Mouse (Mus musculus): Measurements from ENCODE around the gene Gm3625.

Gm3625 gene

DNA sequence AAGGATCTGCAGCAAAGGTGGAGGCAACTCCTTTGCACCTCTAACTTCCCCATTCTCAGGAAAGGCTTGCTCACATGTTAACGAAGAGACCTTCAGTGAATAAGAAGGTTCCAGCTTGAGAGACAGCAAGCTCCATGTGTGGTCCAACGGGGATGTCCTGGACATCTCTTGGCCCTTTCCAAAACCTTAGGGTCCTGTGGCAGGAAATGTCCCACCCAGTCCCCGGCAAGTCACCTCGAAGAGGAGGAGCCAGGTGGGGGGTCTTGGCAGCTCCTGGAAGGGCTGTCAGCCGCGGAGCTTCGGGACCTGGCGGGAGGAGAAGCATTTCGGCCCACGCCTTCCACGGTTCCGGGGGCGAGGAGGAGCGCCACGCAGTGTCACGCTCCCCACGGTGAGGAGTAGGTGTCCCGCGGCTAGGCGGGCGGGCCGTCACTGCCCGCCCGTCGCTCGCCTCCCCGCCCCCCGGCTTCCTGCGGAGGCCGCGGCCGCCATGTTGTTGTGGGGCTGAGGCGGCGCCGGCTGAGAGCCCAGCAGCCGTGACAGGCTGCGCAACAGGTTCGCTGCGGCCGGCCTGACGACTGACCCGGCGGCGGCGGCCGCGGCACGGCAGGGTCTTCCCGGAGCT is at the start of gene Gm3625, which contains the start of gene Itsn2:
Gm3625 (minus strand) TSS at position 387 of the 625 bp plus-strand sequence.
Itsn2 (plus strand) TSS at position 98 of the 625 bp plus-strand sequence.
- DNase-seq (ENCODE audit: low read depth, low spot score), result peak; percentile 66

DNA sequence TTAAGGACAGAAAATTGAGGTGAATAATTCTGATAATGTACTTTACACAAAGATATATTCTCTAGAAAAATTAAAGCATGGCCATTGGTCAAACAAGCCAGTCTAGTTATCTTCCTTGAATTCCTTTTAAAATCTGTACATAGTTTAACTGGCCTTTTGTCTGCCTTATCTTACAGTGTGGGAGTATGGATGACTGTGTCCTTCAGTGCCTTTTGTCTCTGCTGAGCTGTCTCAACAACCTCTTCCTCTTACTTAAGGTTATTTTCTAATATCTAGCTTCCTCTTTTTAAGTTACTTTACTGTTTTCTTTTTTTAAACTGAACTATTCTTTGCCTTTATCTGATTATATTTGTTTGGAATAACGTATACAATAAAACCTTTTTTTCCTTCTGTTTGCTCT is 48.0 kb upstream of the Gm3625 start:
- no peak for DNase-seq (ENCODE audit: low read depth, low spot score)

DNA sequence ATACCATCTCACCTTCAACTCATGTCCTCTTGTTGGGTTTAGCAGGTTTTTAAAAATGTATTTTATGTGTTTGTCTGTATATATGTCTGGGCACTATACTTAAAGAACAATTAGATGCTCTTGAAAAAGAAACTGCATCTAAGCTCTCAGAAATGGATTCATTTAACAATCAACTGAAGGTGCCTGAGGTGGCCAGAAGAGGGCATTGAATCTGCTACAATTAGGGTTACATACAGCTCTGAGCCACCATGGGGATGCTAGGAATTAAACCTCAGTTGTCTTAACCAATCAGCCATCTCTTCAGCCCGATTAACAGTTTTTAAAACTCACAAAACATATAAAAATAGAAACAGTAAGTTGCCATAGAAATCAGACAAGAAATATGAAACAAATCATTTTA is 45.7 kb upstream of the Gm3625 start:
- no peak for DNase-seq (ENCODE audit: low read depth, low spot score)

DNA sequence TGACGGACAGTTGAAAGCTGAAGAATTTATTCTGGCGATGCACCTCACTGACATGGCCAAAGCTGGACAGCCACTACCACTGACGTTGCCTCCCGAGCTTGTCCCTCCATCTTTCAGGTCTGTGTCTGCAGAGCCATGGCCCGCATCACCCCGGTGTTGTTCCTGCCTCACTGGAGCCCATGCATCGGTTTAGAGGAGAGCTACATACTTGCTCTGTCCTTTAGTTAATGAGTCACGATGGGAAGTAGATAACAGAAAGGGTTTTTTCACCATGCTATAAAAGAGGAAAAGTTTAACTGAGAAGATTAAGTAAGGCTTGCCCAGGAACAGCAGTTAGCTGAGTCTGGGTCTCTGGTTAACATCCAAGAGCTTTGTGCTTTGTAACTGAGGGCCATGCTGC is 40.2 kb upstream of the Gm3625 start:
- DNase-seq (ENCODE audit: low read depth, low spot score), result no peak

DNA sequence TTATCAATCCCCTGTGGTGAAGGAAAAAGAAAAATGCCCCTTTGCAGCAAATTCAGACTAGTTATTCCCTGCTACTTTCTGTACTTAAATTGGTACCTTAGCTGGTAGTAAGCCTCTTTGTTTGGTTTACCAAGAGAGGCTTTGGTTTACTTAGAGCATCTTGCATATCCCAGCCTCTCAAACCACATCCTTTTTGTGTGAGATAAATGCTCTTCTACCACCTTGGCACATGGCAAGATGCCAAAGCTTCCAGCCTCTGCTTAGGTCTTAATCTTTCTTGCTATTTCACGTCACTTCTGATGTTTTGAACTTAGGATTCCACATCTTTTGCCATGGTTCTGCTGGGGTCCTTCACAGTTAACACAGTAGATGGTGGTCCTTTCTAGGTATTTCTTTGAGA is 31.5 kb upstream of the Gm3625 start:
- DNase-seq (ENCODE audit: low read depth, low spot score), result no peak

DNA sequence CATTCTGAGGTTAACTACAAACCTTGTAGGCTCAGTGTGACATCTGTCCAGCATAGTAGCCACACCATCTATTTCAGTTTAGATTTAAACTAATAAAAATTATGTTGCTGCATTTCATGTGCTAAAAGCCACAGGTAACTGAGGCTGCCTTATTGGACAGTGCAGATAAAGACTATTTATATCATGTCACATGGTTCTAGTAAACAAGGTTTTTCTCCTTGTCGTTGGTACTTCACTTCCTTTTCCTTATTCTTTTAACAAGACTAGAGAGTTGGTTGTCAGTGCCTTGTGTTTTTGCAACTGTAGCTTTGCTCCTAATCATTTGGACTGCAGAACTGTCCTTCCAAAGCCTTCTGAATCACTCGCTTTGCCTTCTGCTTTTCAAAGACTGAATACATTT is 22.0 kb upstream of the Gm3625 start:
- DNase-seq (ENCODE audit: low read depth, low spot score), result no peak

DNA sequence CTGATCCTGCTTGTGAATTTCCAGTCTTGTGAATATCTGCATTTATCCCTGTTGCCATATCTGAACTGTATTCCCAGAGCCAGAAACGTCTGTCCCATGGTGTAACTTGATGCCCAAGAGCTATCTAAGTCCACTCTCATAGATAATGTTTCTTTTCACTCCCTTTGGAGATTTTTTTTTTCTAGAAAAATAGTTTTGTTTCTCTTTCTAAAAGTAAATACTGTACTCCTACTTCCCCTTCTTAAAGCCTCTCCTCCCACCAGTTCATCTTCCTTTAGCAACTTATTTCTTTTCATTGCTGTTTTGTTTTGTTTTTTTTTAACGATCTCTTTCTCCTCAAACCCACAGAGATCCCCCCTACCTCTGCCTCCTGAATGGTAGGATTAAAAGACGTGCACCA is 13.9 kb upstream of the Gm3625 start:
- no peak for DNase-seq (ENCODE audit: low read depth, low spot score)

DNA sequence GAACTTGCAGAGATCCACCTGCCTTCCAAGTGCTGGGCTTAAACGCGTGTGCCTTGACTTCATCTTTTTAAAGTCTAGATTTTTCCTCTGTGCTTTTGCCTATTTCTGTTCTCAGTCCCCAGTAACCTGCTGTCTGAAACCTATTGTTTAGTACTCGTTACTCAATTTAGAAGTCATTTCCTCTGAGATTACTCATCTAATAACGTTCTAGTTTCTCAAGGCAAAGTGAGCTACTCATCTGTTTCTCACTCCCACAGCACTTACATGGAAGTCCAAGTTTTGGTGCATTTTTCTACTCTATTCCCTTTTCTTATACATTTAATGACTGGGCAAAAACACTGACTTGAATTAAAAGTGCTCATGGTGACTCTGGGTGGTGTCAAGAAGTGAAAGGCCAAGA is 7.0 kb upstream of the Gm3625 start:
- no peak for DNase-seq (ENCODE audit: low read depth, low spot score)

DNA sequence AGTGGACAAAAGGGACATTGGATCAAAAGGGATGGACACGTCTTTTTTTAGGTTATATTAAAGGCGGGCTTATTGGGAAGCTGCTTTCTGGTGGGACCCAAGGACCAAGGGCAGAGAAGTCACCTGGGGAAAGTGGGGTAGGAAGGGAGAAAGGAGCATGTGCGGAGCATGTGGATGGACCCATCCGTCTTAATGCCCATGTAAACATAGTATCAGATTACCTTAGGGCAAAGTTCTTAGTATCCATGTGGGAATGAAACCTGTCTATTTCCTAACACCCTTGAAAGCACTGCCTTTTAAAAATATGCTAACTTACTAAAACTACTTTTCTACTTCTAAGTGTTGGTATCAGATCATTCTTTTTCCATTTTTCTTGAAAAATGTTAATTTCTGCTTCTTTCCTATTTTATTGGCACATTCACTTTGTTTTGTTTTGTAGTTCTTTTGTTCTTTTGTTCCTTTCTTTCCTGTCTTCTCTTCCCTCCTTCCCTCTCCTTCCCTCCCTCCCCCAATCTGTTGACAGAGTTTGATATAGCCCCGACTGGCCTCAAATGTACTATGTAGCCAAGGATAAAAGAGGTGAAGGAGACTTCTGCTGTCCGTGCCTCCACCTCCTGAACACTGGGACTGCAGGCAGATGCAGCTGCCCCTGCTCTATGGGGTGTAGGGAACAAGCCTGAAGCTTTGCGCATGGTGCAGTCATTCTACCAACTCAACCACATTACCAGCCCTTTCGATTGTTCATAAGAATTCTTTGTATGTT is 6.1 kb upstream of the Gm3625 start:
- DNase-seq (ENCODE audit: low read depth, low spot score), result no peak

DNA sequence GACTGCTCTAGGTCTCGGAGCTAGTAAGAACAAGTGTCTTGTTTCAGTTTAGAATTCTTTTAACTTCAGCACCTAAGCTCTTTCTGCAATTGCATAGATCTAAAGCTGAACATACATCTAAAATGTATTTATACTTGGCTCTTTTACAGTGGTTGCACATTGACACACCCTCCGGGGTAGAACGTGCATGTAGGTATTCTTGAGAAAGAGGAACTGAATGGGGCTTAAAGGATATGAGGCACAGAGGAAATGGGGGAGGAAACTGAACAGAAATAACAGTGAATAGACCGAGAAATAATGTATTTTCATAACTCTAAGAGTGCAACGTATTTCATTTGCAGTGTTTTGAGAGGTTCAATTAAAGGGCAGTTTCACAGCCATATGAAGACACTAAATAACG is 2.3 kb upstream of the Gm3625 start:
- DNase-seq (ENCODE audit: low read depth, low spot score), result no peak

DNA sequence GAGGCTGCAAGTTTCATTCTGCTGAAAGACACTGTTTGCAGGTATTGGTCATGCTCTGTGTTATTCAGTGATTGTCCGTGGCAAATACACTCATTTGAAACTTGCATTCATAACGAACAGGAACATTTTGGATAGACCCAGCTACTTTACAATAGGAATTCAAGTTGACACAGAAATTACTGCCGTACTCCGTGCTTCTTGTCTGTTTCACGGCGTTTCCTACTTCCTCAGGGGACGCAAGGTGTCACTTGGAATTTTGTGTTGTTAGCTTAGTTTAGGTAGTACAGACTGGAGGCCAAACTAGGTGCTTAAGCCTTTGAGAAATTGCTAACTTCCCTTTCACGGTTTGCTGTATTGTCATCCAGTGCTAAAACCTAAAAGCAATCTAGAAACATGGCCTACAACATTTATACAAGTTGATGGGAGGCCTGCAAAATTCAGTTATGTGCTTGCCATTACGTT is 1.2 kb upstream of the Gm3625 start:
- no peak for DNase-seq (ENCODE audit: low read depth, low spot score)

DNA sequence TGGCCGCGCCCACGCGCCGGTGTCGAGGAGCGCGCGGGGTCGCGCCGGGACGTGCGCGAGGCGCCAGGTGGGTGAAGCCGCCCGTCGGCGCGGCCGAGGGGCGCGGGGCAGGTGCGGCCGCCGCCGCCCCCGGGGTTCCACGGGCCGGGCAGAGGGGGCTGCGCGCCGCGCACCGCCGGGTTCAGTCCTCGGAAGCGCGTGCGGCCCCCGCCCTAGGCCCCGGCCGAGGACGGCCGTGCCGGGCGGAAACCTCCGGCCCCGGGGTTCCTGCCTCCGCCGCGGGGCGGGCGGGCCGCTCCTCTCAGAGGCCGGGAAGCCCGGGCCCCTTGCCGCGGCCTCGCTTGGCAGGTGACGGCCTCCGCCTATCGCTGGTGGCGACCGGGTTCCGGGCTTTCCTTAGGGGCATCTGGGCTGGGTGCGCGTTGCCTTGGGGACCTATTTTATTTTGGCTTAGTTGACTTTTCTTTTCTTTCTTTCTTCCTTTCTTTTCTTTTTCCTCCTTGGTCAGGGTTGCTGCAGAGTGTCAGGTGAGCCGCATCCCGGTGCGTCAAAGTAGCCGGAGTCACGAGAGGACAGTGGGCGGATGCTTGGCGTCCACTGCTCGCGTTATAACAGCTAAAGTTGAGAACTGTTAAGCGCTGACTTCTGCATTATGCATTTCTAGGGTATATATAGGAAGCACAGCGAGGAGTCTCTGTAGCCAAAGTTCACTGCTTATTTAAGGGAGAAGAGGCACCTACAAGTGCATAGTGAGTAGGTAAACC is 621 bp upstream of the Gm3625 start:
- DNase-seq (ENCODE audit: low read depth, low spot score), result peak; percentile 22

DNA sequence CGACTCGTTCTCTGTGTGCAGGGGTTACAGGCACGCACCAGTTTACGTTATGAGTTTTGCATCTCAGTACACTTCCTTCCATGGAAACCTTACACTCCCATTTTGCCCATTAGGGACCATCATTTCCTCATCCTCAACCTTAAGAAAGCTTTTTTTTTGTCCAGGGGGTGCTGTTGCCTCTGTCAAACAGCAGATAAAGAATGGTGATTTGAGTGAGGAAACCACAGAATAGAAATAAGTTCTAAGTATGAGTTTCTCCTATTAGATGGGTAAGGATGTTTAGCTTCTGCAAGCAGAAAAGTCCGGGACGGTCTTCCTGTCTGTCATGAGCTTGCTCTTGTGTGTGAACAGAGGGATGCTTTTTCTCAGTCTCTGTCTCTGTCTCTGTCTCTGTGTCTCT is 702 bp downstream of the Gm3625 start:
- no peak for DNase-seq (ENCODE audit: low read depth, low spot score)

DNA sequence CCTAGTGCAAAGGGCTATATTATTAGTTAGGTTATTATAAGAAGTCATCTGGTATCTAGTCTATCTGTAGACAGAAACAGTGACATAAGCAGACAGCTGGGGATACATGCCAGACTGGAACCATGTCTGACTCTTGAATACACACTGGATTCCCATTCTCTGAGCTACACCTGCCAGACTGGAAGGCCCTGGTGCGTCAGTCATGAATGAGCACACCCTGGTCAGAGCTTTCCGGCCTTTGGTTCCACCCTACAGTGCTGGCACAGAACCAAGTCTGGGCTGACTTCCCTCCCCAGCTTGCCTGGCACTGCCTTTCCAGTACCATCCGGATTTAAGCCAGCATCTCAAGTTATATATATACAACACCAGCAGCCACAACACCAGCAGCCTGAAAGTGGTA is 4.1 kb downstream of the Gm3625 start:
- DNase-seq (ENCODE audit: low read depth, low spot score), result no peak

DNA sequence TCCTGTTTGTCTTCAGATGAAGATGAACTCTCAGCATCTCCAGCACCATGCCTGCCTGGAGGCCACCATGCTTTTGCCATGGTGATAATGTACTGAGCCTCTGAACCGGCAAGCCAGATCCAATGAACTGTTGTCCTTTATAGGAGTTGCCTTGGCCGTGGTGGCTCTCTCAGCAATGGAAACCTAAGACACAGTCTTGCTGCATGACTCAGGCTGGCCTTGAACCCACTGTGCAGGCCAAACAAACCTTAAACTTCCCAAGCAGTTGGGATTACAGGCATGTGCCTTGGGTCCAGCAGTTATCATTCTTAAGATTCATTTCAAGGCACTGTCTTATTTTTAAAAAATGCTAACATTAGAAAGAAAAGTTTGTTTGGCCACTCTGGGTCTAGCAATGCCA is 4.9 kb downstream of the Gm3625 start:
- no peak for DNase-seq (ENCODE audit: low read depth, low spot score)

DNA sequence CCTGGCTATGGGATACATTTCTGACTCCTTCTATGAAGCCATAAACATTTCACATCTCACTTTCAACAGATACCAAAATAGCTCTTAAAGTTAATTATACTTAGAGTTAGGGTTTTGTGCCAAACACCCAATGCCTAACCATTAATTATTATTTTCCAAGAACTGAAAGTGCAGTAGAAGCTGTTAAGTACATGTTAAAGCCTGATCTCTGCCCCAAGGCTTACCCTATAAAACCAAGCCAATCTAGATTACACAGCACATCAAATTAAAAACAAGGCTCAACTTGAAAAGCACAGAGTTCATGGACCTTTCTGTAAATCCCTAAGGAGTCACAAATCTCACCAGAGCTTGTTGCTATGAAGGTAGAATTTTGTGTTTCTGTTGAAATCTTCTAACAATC is 10.4 kb downstream of the Gm3625 start:
- no peak for DNase-seq (ENCODE audit: low read depth, low spot score)

DNA sequence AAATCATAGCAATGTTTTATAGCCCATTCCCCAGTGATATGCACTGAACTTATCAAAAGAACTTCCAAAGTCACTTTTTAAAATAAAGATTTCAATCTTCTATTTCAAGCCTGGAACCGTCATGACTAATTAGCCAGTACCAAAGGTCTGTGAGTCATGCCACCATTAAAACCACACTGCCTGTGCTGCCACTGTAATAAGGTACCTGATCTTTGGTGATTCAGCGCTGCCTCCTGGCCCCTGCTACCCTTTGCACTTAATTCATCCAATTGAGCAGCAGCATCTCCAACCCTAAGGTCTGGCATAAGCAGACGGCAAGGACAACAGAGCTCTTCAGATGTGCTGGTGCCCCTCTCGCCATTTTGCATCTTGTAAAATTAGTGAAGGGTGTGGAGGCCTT is 18.7 kb downstream of the Gm3625 start:
- DNase-seq (ENCODE audit: low read depth, low spot score), result no peak

DNA sequence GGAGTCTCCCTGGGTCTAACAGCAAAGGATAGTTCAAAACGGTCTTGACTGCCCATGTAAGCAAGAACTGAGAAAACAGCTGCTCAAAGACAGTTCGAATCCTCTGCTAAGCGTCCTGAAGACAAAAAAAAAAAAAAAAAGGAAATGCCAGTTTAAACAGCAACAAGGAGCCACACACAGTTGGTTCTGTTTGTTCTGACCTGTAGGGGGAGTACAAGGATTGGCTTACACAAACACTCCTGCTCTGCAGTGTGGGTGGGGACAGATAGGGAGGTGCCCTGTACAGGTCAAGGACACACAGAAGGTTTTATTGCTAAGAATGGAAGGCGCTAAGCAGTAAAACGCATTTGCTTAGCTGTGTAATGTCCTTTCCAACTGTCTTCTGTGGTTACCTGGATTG is 20.9 kb downstream of the Gm3625 start:
- DNase-seq (ENCODE audit: low read depth, low spot score), result peak; percentile 54

DNA sequence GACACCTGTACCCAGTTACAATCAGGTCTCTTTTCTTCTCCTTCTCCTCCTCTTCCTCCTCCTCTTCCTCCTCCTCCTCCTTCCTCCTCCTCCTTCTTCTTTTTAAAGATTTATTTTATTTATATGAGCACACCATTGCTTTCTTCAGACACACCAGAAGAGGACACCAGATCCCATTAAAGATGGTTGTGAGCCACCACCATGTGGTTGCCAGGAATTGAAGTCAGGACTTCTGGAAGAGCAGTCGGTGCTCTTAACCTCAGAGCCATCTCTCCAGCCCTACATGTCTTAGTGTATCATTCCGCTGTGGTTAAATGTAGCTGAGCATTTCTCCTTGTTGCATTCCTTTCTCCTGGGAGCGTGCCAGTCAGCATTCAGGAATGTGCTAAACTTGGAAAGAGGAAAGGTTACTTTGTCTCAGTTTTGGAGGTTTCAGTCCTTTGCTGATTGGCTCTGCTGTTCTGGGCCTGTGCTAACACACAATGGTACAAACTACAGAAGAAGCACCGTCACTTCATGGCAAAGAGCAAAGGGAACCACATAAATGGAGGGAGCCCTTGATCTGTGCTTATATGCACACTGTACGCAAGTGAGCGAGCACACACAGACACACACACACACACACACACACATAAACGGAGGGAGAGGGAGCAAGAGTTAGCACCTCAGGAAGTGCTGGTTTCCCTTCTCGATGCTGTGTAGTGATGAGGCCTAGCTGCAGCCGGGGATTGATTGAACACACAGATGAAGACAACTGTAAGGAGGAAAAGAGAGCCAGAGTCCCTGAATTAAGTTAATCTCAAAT is 34.0 kb downstream of the Gm3625 start:
- DNase-seq (ENCODE audit: low read depth, low spot score), result peak; percentile 28

DNA sequence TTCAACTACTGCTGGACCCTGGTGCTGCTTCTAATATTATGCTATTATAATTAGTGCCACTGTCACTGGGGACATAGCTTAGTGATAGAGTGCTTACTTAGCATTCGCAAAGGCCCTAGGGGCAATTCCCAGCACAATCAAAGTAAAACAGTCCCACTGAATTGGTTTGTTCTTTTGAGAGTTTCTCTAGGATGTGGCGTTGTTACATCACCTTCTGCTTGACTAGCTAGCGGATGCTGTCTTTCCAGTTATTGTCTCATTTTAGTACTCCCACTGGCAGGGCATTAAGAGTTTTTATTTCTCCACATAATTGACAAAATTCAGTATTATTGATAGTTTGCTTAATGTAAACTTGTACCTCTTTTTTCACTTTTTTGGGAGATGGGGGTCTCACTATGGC is 34.7 kb downstream of the Gm3625 start:
- DNase-seq (ENCODE audit: low read depth, low spot score), result no peak

DNA sequence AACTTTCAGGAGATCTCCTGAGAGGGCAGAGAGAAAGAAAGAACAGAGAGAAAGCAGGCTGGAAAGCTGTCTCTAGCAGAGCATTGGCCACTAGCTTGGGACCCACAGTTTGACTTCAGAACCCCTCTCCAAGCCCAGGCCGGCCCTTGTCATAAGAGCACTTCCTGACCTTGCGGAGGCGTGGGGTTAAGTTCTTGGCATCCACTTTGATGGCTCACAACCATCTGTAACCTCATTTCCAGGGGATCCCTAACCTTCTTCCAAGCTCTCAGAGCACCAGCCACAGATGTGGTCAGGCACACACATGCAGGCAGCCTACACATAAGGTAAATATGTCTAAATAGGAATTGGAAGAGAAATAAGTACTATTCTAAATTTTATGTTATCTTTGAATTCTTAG is 35.3 kb downstream of the Gm3625 start:
- no peak for DNase-seq (ENCODE audit: low read depth, low spot score)

DNA sequence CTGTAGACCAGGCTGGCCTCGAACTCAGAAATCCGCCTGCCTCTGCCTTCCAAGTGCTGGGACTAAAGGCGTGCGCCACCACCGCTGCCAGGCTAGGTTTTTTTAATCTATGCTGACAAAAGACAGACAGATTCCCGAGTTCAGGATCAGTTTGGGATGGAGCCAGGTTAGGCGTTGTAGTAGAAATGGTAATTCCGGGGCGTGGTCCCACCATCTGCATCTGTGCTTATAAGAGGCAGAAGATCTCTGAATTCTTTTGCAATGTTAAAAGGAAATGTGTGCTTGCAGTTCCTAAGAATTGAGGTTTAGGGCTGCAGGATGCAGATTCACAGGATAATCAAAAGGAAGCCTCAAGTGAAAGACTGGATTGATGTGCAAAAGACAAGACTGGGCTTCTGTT is 35.8 kb downstream of the Gm3625 start:
- DNase-seq (ENCODE audit: low read depth, low spot score), result no peak

Measured in mesoderm, embryonic 11.5 days (tissue).